Mouse (Mus musculus): Measurements from ENCODE around the gene Cip2a.

- TF ChIP-seq EP300 (IDR thresholded peaks at IDR 0.05): no peak
- no peak for TF ChIP-seq CTCF (IDR thresholded peaks at IDR 0.05)
Observed at GRCm38 (mm10) chr16:49057186-49057585, 63.2 kb downstream of the Cip2a start, which contains the start of gene Myh15.

All from lung, postnatal 0 days (tissue).